Mouse (Mus musculus) left cerebral cortex, postnatal 25 days (tissue): Measurements from ENCODE around the gene Clic3. TPM values are rescaled to one million over a fixed set of nuclear protein-coding genes. Genes with fewer than 3 reads are reported as not detected.

Experiments
- DNase-seq, 2 experiments: peaks; one replicate each; pipeline ENCODE4 v3.0.0; 2022; ENCODE audit warnings: low spot score in 2 of 2, mixed read lengths in 1 of 2
- intact Hi-C: fragments of 180-260 bp; cut with DNase I; formaldehyde crosslinking; loops from one replicate; pipeline ENCODE4 v1.15.1; 2025
- total RNA-seq, 2 experiments: library from RNA; stranded (reverse); gene quantifications; 2 replicates each; pipeline ENCODE4 v1.2.3; 2021

Gene Clic3
- total RNA-seq, 2 experiments from 2014 or later = 0.69 TPM; not detected in 1

- intact Hi-C loops = no loop called here
- DNase-seq = no peak
These were observed 20.9 kb downstream of the Clic3 start for GRCm38 (mm10) chr2:25477541-25477940.

- no peak for DNase-seq
- intact Hi-C loops = no loop called here
These were observed 21.5 kb downstream of the Clic3 start for GRCm38 (mm10) chr2:25477967-25478675.

- no peak for DNase-seq
- intact Hi-C loops = loop anchor here (10.0 kb wide), 1 partner anchor 55 kb away; the partner anchor contains the start of genes Abca2 and Fut7
These were observed 23.1 kb downstream of the Clic3 start for GRCm38 (mm10) chr2:25479551-25480311.

DNA sequence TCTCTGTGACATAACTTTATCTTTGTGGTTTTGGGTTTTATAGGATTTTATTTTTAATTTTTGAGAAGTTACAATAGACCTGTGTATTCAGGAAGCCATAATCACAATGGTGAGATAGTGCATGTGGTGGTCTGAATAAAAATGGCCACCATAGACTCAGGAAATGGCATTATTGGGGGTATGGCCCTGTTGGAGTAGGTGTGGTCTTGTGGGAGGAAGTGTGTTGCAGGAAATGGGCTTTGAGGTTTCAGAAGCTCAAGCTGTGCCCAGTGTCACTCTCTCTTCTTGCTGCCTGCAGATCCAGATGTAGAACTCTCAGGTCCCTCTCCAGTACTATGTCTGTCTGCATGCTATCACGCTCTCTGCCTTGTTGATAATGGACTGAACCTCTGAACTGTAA lies 23.9 kb downstream of the Clic3 start:
- intact Hi-C loops = loop anchor here (10.0 kb wide), 1 partner anchor 56 kb away; the partner anchor contains the start of genes Abca2 and Fut7
- DNase-seq = no peak

DNA sequence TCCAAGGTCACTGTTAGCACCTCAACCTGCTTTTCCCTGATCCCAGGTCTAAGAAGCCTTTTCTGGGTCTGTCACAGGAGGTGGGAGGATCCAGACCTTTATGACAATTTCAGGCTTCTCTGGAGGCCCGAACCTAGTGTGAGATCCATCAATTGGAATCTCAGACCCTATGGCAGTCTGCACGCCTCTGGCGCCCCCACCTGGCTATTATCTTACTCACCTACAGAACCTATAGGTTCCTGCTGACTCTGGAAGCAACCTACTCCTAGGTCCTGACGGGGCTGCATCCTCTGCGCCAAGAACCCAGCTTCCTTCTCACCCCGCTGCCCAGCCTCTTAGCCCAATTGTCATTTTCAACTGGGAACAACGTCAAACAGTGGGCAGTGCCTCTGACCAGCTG lies 26.3 kb downstream of the Clic3 start:
- DNase-seq = no peak
- intact Hi-C loops = loop anchor here (10.0 kb wide), 1 partner anchor 58 kb away; the partner anchor contains the start of genes Abca2 and Fut7

GRCm38 (mm10) chr2:25484901-25485647 lies 28.4 kb downstream of the Clic3 start:
- DNase-seq = no peak
- intact Hi-C loops = loop anchor here (10.0 kb wide), 1 partner anchor 60 kb away; the partner anchor contains the start of genes Abca2 and Fut7

DNA sequence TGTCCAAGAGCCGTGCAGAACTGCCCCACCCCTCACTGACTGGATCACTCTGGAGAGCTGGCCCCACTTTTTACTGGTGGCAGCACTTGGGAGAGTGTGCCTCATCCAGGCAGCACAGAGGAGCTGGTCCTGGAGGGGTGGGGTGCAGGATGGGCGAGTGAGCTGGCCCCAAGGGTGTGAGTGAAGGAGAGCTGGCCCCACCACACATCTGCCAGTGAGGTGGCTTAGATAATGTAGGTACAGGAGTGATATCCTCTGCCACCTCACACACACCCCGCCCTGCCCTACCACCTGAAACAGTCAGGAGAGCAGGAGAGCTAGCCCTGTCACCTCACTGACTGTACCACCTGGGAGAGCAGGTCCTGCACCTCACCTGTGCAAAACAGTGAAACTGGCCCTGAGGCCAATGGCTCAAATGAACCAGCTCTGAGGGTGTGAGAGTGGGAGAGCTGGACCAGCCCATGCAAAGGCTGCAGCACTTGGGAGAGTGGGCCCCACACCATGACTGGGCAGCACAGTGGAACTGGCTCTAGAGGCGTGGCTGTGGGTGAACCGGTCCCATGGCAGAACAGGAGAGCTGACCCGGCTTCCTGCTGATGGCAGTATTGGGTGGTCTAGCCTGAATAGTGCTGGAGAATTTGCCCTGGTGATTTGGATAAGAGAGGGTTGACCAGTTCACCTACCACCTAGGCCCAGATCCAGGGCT lies 31.5 kb downstream of the Clic3 start:
- DNase-seq = no peak
- intact Hi-C loops = loop anchor here (10.0 kb wide), 1 partner anchor 63 kb away; the partner anchor contains the start of genes Abca2 and Fut7

DNA sequence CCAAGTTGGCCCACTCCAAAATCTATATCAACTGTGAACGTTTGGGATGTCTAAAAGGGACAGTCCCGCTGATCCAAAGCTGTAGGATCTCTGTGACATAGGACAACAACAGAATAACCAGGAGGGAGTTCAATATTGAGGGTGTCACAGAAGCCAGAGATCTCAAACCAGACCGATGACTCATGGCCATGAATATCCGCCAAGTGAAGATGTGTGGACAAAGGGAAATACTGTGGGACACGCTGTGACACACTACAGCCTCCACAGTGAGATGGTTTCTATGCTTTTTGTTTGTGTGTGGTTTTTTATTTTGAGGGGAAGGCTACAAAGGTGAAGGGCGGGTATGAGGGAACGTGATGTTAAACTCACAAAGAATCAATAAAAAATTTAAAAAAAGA lies 32.0 kb downstream of the Clic3 start:
- intact Hi-C loops = loop anchor here (10.0 kb wide), 1 partner anchor 64 kb away; the partner anchor contains the start of genes Abca2 and Fut7
- DNase-seq = no peak

DNA sequence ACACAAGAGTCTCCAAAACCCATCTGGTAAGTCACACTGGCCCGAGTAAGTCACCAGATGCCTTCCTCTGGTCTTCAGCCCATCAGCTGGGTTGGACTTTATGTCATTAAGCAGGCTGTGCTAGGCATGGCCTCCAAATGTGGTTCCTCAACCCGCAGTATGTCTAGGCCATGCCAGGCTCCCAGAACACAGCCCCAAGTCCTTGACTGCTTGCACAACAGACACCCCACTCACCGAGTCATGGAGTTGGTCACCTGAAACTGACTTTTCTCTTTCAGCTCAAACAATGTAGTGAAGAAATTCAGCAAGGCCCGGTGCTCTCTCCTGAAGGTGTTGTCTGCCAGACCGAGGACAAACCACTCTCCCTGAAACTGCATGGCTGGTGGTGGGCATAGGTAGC lies 36.4 kb downstream of the Clic3 start:
- no peak for DNase-seq
- intact Hi-C loops = no loop called here

DNA sequence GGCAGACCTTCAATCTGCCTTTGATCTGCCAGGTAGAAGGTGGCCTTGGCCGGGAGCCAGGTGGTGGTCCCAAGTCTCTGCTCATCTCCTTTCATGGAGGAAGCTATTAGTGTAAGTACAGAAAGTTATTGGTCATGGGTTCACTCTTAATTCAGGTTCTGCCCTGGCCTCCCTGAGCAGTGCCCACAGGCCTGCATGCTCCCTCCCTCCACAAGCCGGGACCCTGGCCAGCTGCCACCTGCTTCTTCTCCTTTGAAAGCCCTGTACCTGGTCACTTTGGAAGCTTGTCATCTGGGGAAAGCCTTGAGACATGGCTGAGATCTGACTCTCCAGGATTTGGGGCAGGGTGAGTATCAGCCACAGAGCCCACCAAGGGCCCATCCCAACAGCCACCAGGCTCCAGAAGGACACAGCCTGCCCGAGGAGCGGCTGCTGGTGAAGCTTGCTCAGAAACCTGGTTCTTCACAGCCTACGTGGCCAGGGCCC lies 36.9 kb downstream of the Clic3 start, which contains the start of gene Lcn12:
Gene Lcn12 (minus strand): TSS at position 436 of the 486 bp plus-strand sequence.
- no peak for DNase-seq
- intact Hi-C loops = no loop called here

DNA sequence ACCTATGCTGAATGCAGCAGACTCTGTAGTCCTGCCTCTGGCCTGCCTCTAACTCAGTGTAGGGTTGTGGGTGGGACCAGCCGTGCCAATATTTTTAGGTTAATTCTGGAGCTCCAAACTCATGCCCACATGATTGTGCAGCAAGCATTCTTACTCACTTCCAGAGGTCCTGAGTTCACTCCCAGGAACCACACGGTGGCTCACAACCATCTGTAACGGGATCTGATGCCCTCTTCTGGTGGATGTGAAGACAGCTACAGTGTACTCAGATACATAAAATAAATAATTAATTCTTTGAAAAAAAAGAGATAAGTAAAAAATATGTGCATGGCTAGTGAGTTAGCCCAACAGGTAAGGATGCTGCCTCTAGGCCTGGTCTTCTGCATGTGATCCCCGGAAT lies 39.8 kb downstream of the Clic3 start:
- DNase-seq = peak; percentile 27 to 43
- intact Hi-C loops = no loop called here

DNA sequence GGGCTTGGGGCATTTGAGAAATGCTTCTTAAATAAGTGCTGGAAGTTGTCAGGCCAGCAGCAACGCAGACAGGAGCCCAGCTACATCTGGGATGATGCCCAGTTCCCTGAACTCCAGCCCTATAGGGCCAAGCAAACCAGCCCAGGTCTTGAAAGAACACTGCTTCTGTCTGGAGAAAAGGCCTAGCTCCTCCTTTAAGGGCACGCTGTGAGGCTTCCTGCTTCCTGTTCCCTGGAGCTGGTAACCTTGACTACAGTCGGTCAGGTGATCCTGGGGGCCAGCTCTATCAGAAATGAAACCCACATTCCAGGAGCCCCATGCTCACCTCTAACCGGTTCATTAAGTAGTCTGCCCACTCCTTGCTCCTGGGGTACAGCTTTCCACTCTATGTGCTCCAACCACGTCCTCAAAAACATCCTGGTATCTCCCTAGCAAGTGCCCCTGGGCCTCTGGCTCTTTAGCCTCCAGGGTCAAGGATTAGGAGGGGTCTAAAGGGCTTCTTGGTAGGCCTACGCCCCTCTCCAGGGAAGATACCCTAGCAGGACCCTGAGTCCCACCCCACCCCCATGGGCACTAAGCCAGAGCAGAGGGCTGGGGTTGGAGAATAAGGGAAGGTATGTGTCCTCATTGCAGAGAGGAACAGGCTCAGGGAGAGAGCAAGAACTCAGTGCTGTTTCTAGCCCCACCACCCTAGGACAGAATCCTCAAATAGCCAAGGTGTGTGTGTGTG lies 41.4 kb downstream of the Clic3 start:
- intact Hi-C loops = no loop called here
- no peak for DNase-seq

GRCm38 (mm10) chr2:25498622-25499478 lies 42.2 kb downstream of the Clic3 start:
- no peak for DNase-seq
- intact Hi-C loops = no loop called here

DNA sequence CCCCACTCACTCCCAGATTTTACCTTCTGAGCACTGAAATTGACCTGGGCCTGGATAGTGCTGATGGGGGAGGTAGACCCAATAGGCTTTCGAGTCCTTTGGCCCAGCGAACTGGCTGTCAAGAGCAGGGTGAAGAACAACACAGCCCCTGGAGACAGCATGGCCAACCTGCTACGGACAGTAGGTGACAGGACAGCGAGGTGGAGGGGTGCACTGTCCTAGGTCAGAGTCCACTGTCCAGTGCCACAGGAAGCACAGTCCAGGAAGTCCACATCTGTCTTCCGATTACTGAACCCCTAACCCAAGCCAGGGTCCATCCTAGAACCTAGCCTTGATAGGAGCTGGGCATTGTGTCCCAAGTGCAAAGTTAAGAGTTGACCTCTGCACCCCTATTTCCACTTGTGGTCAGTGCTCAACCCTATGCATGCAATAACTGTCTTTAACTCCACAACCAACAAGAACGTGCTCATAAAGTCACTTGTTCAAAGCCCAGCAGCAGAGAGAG lies 43.5 kb downstream of the Clic3 start:
- DNase-seq = no peak
- intact Hi-C loops = loop anchor here (2.0 kb wide), 2 partner anchors 39 to 71 kb away; partner anchors contain the start of genes Abca2 and Paxx

DNA sequence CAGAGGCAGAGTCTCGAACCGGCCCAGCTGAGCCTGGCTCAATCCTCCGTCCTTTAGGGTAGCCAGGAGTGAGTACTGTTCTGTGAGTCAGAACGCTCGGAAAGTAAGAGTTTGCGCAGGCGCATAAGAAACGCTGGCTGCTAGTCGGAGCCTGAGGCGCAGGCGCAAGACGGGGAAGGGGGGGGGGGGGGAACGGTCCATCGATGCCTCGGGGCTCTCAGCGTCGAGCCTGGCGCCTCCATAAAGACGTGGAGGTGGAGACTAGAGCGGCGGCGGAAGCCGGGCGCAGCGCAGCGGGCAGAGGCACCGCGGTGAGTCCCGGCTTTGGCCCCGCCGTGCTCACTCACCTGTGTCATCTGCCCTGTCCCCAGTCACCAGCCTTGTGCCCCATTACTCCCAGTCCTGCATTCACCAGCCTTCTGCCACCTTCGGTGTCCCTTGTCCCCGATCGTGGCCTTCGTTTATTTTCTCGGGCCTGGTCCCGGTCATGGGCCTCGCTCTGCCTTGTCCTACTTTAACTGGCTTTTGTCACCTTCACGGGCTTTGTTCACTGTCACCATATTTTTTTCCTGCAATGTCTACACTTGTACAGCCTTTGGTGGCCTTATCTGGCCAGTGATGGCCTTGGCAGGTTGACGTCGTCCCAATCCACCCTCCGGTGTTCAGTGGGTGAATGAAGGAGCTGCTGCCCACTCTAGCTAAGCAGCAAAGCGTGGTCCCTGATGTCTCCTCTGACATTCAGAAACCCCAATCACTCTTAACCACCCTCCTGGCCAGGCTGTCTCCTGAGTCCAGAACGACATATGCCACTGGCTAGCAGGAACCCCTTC lies 44.2 kb downstream of the Clic3 start, which contains the start of gene Fbxw5:
Gene Fbxw5 (plus strand): TSS at position 175 of the 830 bp plus-strand sequence.
- DNase-seq = peak; percentile 84 to 92
- intact Hi-C loops = loop anchor here (2.0 kb wide), 2 partner anchors 40 to 72 kb away; partner anchors contain the start of genes Abca2 and Paxx
